Mouse (Mus musculus) C2C12 (cell line): ENCODE data around the gene Plin2.

Source experiments
- CEBPB ChIP-seq: IDR thresholded peaks from one replicate; pipeline ENCODE4 v1.6.1; 2011; ENCODE audit warnings: low read depth, mild to moderate bottlenecking, control low read depth, moderate library complexity
- CTCF ChIP-seq: IDR thresholded peaks from one replicate; pipeline ENCODE4 v1.5.1; 2011; ENCODE audit not compliant: control insufficient read depth, insufficient read depth, insufficient read length
- MAX ChIP-seq: IDR thresholded peaks from one replicate; pipeline ENCODE4 v1.6.1; 2011; ENCODE audit warnings: mild to moderate bottlenecking, control low read depth
- MYOD1 ChIP-seq: IDR thresholded peaks from one replicate; pipeline ENCODE4 v1.6.1; 2011; ENCODE audit warnings: low read depth; ENCODE audit not compliant: control insufficient read depth, insufficient read length
- MYOG ChIP-seq: IDR thresholded peaks from one replicate; pipeline ENCODE4 v1.6.1; 2011; ENCODE audit not compliant: control insufficient read depth, insufficient read length; ENCODE audit errors: extremely low read depth
- USF1 ChIP-seq: IDR thresholded peaks from one replicate; pipeline ENCODE4 v1.6.1; 2011; ENCODE audit warnings: low read depth, mild to moderate bottlenecking, control low read depth, moderate library complexity

DNA sequence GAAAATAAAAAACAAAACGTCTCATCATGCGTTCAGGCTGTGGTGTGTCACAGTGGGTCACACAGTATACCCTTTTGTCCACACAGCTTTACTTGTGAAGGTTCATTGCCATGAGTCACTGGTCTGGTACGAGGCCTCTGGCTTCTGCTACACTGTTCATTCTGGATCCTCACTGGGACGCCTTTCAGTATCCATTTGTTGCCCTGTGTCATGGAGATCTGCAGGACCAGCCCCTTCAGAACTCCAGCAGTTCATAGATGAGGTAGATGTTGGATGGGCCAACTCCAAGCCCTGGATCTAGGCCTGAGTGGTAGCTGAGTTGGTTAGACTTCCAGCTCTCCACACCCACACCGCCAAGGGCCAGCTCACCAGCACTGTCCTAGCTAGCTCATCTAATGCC lies 13.9 kb upstream of the Plin2 start:
- no peak for TF ChIP-seq MYOD1
- TF ChIP-seq CTCF = no peak
- TF ChIP-seq MYOG = no peak
- peak; percentile 28 for TF ChIP-seq MAX
- TF ChIP-seq CEBPB = no peak
- no peak for TF ChIP-seq USF1
